Mouse (Mus musculus): ENCODE measurements around the gene Crtap.

GRCm38 (mm10) chr9:114388288-114388687 lies 2.2 kb downstream of the Crtap start:
- TF ChIP-seq KAT2A (IDR thresholded peaks at IDR 0.05; ENCODE audit: insufficient replicate concordance, low read length): no peak
- no peak for TF ChIP-seq POLR2A (IDR thresholded peaks at IDR 0.05; ENCODE audit: low read depth, low read length)
- no peak for TF ChIP-seq SIN3A (IDR thresholded peaks at IDR 0.05; ENCODE audit: low read length)
- no peak for TF ChIP-seq ZC3H11A (IDR thresholded peaks at IDR 0.05; ENCODE audit: low read depth, low read length)
- no peak for TF ChIP-seq MAFK (IDR thresholded peaks at IDR 0.05; ENCODE audit: insufficient replicate concordance, low read length)
- no peak for TF ChIP-seq NRF1 (IDR thresholded peaks at IDR 0.05; ENCODE audit: low read depth, low read length)
